Mouse (Mus musculus): Measurements from ENCODE around the gene Pepd. TPM values are rescaled to one million over a fixed set of nuclear protein-coding genes. Genes with fewer than 3 reads are reported as not detected.

The Pepd gene
- total and polyA plus RNA-seq, 3 experiments, result 24.6 to 38.9 (median 26.6) TPM

DNA sequence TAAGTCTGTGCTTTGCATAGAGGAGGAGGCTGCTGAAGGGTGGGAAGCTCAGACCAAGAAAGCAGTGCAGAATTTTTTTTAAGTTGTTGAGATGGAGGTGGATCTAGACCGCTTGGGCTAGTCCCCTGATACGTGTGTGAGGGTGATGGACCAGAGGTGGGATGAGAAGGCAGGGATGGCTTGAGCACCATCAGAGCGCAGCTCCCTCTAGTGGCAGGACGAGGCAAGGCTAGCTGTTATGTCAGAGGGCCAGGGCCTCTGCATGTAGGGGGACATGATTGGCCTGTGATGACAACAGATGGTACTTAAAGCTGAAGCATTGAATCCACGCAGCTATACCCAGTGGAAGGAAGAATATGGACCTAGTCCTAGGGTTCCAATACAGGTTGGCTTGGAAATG lies 7.6 kb downstream of the Pepd start:
- intact Hi-C loops (cut with DNase I), result loop anchor here (10.0 kb wide), 1 partner anchor 245 kb away; no protein-coding TSS in a partner anchor
- Histone ChIP-seq H3K27me3 (ENCODE audit: control insufficient read depth, insufficient read depth, low read length) (no peaks in the 10 kb centered on the region), H3K9ac (ENCODE audit: low read depth, low read length) (no peak overlapping the region), H3K27ac (no peak overlapping the region), H3K36me3 (ENCODE audit: control insufficient read depth, insufficient read depth, low read length) (no peaks in the 10 kb centered on the region), H3K79me2 (replicated peaks; ENCODE audit: control insufficient read depth, insufficient read depth, low read length) (no peaks in the 10 kb centered on the region), H3K4me3 (no peak overlapping the region), H3K4me1 (ENCODE audit: control insufficient read depth, insufficient read depth, low read length) (no peaks in the 10 kb centered on the region)
- peak in 1 of 2 experiments; percentile 32 for DNase-seq
- WGBS, result 60% methylated on average over 5 of the region's 5 CpGs
- TF ChIP-seq POLR2A (IDR thresholded peaks at IDR 0.05; ENCODE audit: insufficient read depth, low read depth, low read length) (no peak), CTCF (IDR thresholded peaks at IDR 0.05) (peak; percentile 75), EP300 (IDR thresholded peaks at IDR 0.05; ENCODE audit: insufficient read depth, low read depth, low read length) (no peak)

DNA sequence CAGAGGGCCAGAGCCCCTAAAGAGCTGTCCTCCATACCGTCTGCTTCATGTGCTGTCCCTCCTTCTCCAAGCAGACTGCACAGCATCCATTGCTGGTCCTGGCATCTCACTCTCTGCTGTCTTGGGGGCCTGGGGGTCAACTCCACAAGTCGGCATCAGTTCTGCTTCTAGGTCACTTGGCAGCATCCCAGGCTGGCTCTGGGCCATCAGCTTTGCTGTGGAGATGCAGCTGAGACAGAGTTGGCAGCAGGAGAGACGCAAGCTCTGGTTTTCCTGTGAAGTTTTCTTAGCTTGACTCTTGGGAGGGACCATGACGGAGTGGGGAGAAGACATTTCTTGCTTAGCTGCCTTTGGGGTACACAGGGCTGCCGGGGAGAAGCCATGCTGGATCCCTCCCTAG lies 13.0 kb downstream of the Pepd start:
- H3K4me1 ChIP-seq (ENCODE audit: control insufficient read depth, insufficient read depth, low read length), result 0 out of 2 replicates have a peak, but pooled peaks cover 1% of the 10 kb centered on the region
- intact Hi-C loops (cut with DNase I), result no loop called here
- no peak overlapping the region for H3K9ac ChIP-seq (ENCODE audit: low read depth, low read length)
- H3K27ac ChIP-seq, result no peak overlapping the region
- H3K27me3 ChIP-seq (ENCODE audit: control insufficient read depth, insufficient read depth, low read length), result no peaks in the 10 kb centered on the region
- peak in 1 of 2 experiments; percentile 21 for DNase-seq
- no peak for TF ChIP-seq EP300 (IDR thresholded peaks at IDR 0.05; ENCODE audit: insufficient read depth, low read depth, low read length)
- TF ChIP-seq CTCF (IDR thresholded peaks at IDR 0.05), result no peak
- TF ChIP-seq POLR2A (IDR thresholded peaks at IDR 0.05; ENCODE audit: insufficient read depth, low read depth, low read length), result no peak
- WGBS, result 49% methylated on average over 5 of the region's 5 CpGs
- no peak overlapping the region for H3K4me3 ChIP-seq
- no peaks in the 10 kb centered on the region for H3K79me2 ChIP-seq (replicated peaks; ENCODE audit: control insufficient read depth, insufficient read depth, low read length)
- H3K36me3 ChIP-seq (ENCODE audit: control insufficient read depth, insufficient read depth, low read length), result no peaks in the 10 kb centered on the region

DNA sequence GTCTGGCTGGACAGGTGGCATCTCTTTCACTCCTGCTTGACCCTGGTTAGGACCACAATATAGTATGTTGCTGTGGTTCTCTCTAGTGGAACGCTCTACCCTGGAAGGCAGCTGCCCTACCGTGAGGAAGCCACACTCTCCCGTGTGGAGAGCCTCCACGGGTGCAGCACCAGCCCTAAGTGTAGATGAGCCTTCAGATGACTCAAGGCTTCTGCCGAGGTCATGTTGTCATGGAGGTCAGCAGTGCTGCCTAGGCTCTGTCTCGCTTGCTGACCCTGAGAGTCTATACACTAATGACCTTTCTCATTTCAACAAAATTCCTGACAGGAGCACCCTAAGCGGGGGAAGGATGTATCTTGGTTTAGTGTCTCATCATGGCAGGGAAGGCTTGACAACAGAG lies 13.8 kb downstream of the Pepd start:
- H3K36me3 ChIP-seq (ENCODE audit: control insufficient read depth, insufficient read depth, low read length), result no peaks in the 10 kb centered on the region
- intact Hi-C loops (cut with DNase I), result no loop called here
- H3K79me2 ChIP-seq (replicated peaks; ENCODE audit: control insufficient read depth, insufficient read depth, low read length), result no peaks in the 10 kb centered on the region
- TF ChIP-seq POLR2A (IDR thresholded peaks at IDR 0.05; ENCODE audit: insufficient read depth, low read depth, low read length) (no peak), CTCF (IDR thresholded peaks at IDR 0.05) (no peak), EP300 (IDR thresholded peaks at IDR 0.05; ENCODE audit: insufficient read depth, low read depth, low read length) (no peak)
- H3K4me3 ChIP-seq, result no peak overlapping the region
- H3K9ac ChIP-seq (ENCODE audit: low read depth, low read length), result no peak overlapping the region
- WGBS, result 90% methylated on average over 7 of the region's 7 CpGs
- peaks cover 4% of the 10 kb centered on the region; the same call in 1 of the 2 replicates for H3K4me1 ChIP-seq (ENCODE audit: control insufficient read depth, insufficient read depth, low read length)
- no peak for DNase-seq
- no peaks in the 10 kb centered on the region for H3K27me3 ChIP-seq (ENCODE audit: control insufficient read depth, insufficient read depth, low read length)
- H3K27ac ChIP-seq, result no peak overlapping the region

DNA sequence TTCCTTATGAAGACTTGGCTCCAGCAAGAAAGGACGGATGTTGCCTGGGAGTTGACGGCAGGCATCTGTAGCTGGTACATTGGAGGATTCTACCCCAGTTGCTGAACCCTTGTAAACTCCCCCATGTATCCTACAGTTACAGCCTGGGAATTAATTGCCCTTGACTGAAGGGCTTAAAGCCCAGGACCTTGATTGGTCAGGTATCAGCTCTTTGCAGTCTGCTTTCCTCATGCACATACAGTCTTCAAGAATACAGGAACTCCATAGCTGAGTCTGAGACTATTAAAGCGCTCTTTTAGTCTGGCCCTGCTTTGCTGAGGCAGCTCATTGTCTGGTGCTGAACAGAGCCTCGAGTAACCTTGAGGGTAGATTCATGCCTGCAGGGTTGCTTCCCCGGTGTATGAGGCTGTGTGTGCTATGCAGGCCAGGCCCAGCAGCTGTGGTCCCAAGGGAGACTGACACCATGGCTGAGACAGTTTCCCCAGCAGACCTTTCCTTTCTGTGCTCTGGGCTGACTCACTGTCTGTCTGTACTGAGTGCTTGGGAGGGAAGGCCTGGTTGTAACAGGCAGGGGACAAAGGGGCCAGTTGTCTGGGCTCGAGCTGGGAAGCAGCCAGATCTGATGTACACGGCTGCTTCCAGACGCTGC lies 17.6 kb downstream of the Pepd start:
- TF ChIP-seq EP300 (IDR thresholded peaks at IDR 0.05; ENCODE audit: insufficient read depth, low read depth, low read length) (no peak), CTCF (IDR thresholded peaks at IDR 0.05) (no peak), POLR2A (IDR thresholded peaks at IDR 0.05; ENCODE audit: insufficient read depth, low read depth, low read length) (no peak)
- Histone ChIP-seq H3K9ac (ENCODE audit: low read depth, low read length) (no peak overlapping the region), H3K79me2 (replicated peaks; ENCODE audit: control insufficient read depth, insufficient read depth, low read length) (no peaks in the 10 kb centered on the region), H3K27me3 (ENCODE audit: control insufficient read depth, insufficient read depth, low read length) (no peaks in the 10 kb centered on the region), H3K4me3 (no peak overlapping the region), H3K36me3 (ENCODE audit: control insufficient read depth, insufficient read depth, low read length) (no peaks in the 10 kb centered on the region), H3K27ac (no peak overlapping the region), H3K4me1 (ENCODE audit: control insufficient read depth, insufficient read depth, low read length) (peaks cover 4% of the 10 kb centered on the region; the same call in 1 of the 2 replicates)
- DNase-seq, result peak in 1 of 2 experiments; percentile 31
- intact Hi-C loops (cut with DNase I), result no loop called here
- 54% methylated on average over 8 of the region's 8 CpGs for WGBS

DNA sequence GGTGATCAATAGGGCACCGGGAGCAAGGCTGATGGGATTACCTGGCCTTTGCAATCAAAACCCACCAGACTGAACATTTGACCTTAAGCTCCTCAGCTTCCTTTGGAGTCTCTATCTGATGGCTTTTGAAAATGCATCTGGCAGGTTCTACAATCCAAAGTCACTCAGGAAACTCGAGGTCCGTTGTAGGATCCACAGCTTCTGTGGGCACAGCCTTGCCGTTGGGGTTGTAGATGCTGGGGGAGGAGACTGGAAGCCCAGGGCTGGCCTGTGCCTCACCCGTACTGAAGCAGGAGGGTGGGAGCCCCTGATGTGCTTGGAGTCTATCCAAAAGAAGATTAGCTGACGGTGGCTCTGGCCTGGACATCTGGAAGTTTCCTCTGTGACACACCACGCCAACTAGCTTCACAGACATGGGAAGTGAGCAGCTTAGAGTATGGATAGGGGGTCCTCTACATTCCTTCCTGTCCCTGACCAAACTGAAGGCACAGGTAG lies 18.1 kb downstream of the Pepd start:
- H3K27me3 ChIP-seq (ENCODE audit: control insufficient read depth, insufficient read depth, low read length), result no peaks in the 10 kb centered on the region
- no peak overlapping the region for H3K4me3 ChIP-seq
- no peak overlapping the region for H3K27ac ChIP-seq
- no peaks in the 10 kb centered on the region for H3K36me3 ChIP-seq (ENCODE audit: control insufficient read depth, insufficient read depth, low read length)
- H3K79me2 ChIP-seq (replicated peaks; ENCODE audit: control insufficient read depth, insufficient read depth, low read length), result no peaks in the 10 kb centered on the region
- H3K9ac ChIP-seq (ENCODE audit: low read depth, low read length), result no peak overlapping the region
- 39% methylated on average over 7 of the region's 7 CpGs for WGBS
- DNase-seq, result no peak
- H3K4me1 ChIP-seq (ENCODE audit: control insufficient read depth, insufficient read depth, low read length), result peaks cover 4% of the 10 kb centered on the region; the same call in 1 of the 2 replicates
- TF ChIP-seq EP300 (IDR thresholded peaks at IDR 0.05; ENCODE audit: insufficient read depth, low read depth, low read length), result no peak
- intact Hi-C loops (cut with DNase I), result no loop called here

- Histone ChIP-seq H3K9ac (ENCODE audit: low read depth, low read length) (no peak overlapping the region), H3K36me3 (ENCODE audit: control insufficient read depth, insufficient read depth, low read length) (no peaks in the 10 kb centered on the region), H3K4me3 (no peak overlapping the region), H3K27ac (no peak overlapping the region), H3K27me3 (ENCODE audit: control insufficient read depth, insufficient read depth, low read length) (no peaks in the 10 kb centered on the region), H3K4me1 (ENCODE audit: control insufficient read depth, insufficient read depth, low read length) (peaks cover 4% of the 10 kb centered on the region; the same call in 1 of the 2 replicates), H3K79me2 (replicated peaks; ENCODE audit: control insufficient read depth, insufficient read depth, low read length) (no peaks in the 10 kb centered on the region)
- intact Hi-C loops (cut with DNase I), result no loop called here
- TF ChIP-seq POLR2A (IDR thresholded peaks at IDR 0.05; ENCODE audit: insufficient read depth, low read depth, low read length) (no peak), EP300 (IDR thresholded peaks at IDR 0.05; ENCODE audit: insufficient read depth, low read depth, low read length) (no peak), CTCF (IDR thresholded peaks at IDR 0.05) (no peak)
- WGBS, result 93% methylated on average over 8 of the region's 8 CpGs
- DNase-seq, result no peak
Measured at GRCm38 (mm10) chr7:34932631-34933030, 20.5 kb downstream of the Pepd start.

All from heart, adult 2 months (tissue).